Mouse (Mus musculus): Measurements from ENCODE around the gene 1700028K03Rik.

1700028K03Rik gene

GRCm38 (mm10) chr5:107541696-107542095, 7.2 kb downstream of the 1700028K03Rik start:
- no peak for DNase-seq (ENCODE audit: low read depth, low spot score)

GRCm38 (mm10) chr5:107545927-107546326, 11.4 kb downstream of the 1700028K03Rik start:
- no peak for DNase-seq (ENCODE audit: low read depth, low spot score)

- no peak for DNase-seq (ENCODE audit: low read depth, low spot score)
Measured at GRCm38 (mm10) chr5:107547955-107548354, 13.4 kb downstream of the 1700028K03Rik start.

GRCm38 (mm10) chr5:107548444-107548843, 13.9 kb downstream of the 1700028K03Rik start:
- DNase-seq (ENCODE audit: low read depth, low spot score): no peak

GRCm38 (mm10) chr5:107554336-107554735, 19.8 kb downstream of the 1700028K03Rik start:
- DNase-seq (ENCODE audit: low read depth, low spot score): no peak

- DNase-seq (ENCODE audit: low read depth, low spot score): no peak
Measured at GRCm38 (mm10) chr5:107556969-107557368, 22.5 kb downstream of the 1700028K03Rik start.

- DNase-seq (ENCODE audit: low read depth, low spot score): no peak
Measured at GRCm38 (mm10) chr5:107569148-107569547, 34.6 kb downstream of the 1700028K03Rik start.

GRCm38 (mm10) chr5:107597301-107598077, 63.0 kb downstream of the 1700028K03Rik start, which contains the start of the genes Rpap2 and Glmn:
Gene Rpap2 (plus strand): TSS chr5:107597373.
Gene Glmn (minus strand): TSS chr5:107597888.
- peak; percentile 74 for DNase-seq (ENCODE audit: low read depth, low spot score)

- DNase-seq (ENCODE audit: low read depth, low spot score): no peak
Measured at GRCm38 (mm10) chr5:107598380-107598779, 63.9 kb downstream of the 1700028K03Rik start.
